Mouse (Mus musculus) liver, adult 2 months (tissue): ENCODE measurements around the gene Cadm1.

Experiments used
- CTCF ChIP-seq: fragments of 200-500 bp; IDR thresholded peaks from 2 replicates; pipeline ENCODE4 v1.5.1; 2011; ENCODE audit warnings: low read depth, low read length, control low read depth
- POLR2A ChIP-seq: fragments of 200-500 bp; IDR thresholded peaks from 2 replicates; pipeline ENCODE4 v1.6.1; 2011; ENCODE audit warnings: low read length, control low read depth; ENCODE audit not compliant: insufficient read depth; ENCODE audit errors: extremely low read depth

GRCm38 (mm10) chr9:47548916-47549315 is 18.9 kb downstream of the Cadm1 start:
- TF ChIP-seq CTCF (no peak), POLR2A (no peak)
